Mouse (Mus musculus): ENCODE results near the gene Mrrf.

DNA sequence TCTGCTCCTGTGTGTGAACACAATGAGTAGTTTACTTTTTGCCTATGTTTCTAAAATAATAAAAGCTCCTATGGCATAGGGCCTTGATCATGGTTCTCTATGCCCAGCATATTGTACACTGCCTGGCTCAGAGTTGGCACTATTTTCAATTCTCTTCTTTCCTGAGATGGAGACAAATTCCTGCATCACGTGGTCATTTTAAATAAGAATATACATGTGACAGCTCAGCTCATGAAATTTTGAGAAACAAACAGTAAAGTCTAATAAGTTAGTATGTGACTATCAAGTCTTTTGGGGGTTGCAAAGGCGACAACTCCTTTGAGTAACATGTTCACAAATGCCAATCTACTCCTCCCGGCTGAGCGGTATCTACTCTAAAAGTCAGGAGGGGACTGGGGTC is 302 bp upstream of the Mrrf start:
- no peak for TF ChIP-seq POLR2A (IDR thresholded peaks at IDR 0.05; ENCODE audit: borderline replicate concordance, low read depth, low read length)
- TF ChIP-seq CTCF (IDR thresholded peaks at IDR 0.05; ENCODE audit: low read depth, low read length): no peak
